Mouse (Mus musculus) midbrain, embryonic 15.5 days (tissue): ENCODE data around the gene Hspb9. TPM values are rescaled to one million over a fixed set of nuclear protein-coding genes. Genes with fewer than 3 reads are reported as not detected.

Experiments
- ATAC-seq: fragments of 200-750 bp; cut with Nextera tagmentation; replicated peaks from 2 replicates; pipeline ENCODE4 v1.8.0; 2017; ENCODE audit warnings: moderate TSS enrichment
- H3K27ac ChIP-seq: fragments of 300-500 bp; sonication (generic); 2 replicates; pipeline ENCODE4 v1.5.1; 2015; ENCODE audit warnings: mild to moderate bottlenecking, inconsistent platforms
- H3K27me3 ChIP-seq: fragments of 300-500 bp; sonication (generic); replicated peaks from 2 replicates; pipeline ENCODE4 v1.6.1; 2015; ENCODE audit warnings: inconsistent platforms
- H3K36me3 ChIP-seq: fragments of 300-500 bp; sonication (generic); replicated peaks from 2 replicates; pipeline ENCODE4 v1.6.1; 2015; ENCODE audit warnings: inconsistent platforms
- H3K4me1 ChIP-seq: fragments of 300-500 bp; sonication (generic); 2 replicates; pipeline ENCODE4 v1.6.1; 2015; ENCODE audit warnings: inconsistent platforms
- H3K4me2 ChIP-seq: fragments of 300-500 bp; sonication (generic); 2 replicates; pipeline ENCODE4 v1.6.1; 2015; ENCODE audit warnings: inconsistent platforms, mild to moderate bottlenecking, moderate library complexity
- H3K4me3 ChIP-seq: fragments of 300-500 bp; sonication (generic); 2 replicates; pipeline ENCODE4 v1.5.1; 2015; ENCODE audit warnings: mild to moderate bottlenecking, inconsistent platforms
- H3K9ac ChIP-seq: fragments of 300-500 bp; sonication (generic); 2 replicates; pipeline ENCODE4 v1.6.1; 2015; ENCODE audit warnings: mild to moderate bottlenecking, inconsistent platforms
- H3K9me3 ChIP-seq: fragments of 300-500 bp; sonication (generic); 2 replicates; pipeline ENCODE4 v1.6.1; 2016; ENCODE audit warnings: inconsistent platforms
- WGBS: fragments of 180-500 bp; shearing (Covaris S2); methylation state at CpG from one replicate; pipeline ENCODE4 v1.1.7; 2015; ENCODE audit warnings: mixed read lengths; 5-methylcytosine and 5-hydroxymethylcytosine counted together
- polyA plus RNA-seq: library from polyadenylated mRNA; unstranded; fragments of >200 nt; fragmentation: Nextera tagmentation; extraction: Ambion mirVana; gene quantifications from 2 replicates; pipeline ENCODE4 v1.2.1, GENCODE M21; 2015

The Hspb9 gene
- polyA plus RNA-seq, 1 experiment from 2014 or later: not detected

- WGBS: 73% methylated on average over 5 of the region's 5 CpGs
- Histone ChIP-seq H3K4me2 (no peak overlapping the region), H3K4me3 (no peak overlapping the region), H3K4me1 (peaks cover 14% of the 10 kb centered on the region; the same call in 1 of the 2 replicates), H3K9ac (no peak overlapping the region), H3K27me3 (no peaks in the 10 kb centered on the region), H3K36me3 (peaks cover 22% of the 10 kb centered on the region), H3K9me3 (no peaks in the 10 kb centered on the region), H3K27ac (0 out of 2 replicates have a peak overlapping the region, but pooled peaks have one; percentile 27)
- ATAC-seq: no peak
Observed at GRCm38 (mm10) chr11:100720345-100720744, 6.7 kb downstream of the Hspb9 start.

DNA sequence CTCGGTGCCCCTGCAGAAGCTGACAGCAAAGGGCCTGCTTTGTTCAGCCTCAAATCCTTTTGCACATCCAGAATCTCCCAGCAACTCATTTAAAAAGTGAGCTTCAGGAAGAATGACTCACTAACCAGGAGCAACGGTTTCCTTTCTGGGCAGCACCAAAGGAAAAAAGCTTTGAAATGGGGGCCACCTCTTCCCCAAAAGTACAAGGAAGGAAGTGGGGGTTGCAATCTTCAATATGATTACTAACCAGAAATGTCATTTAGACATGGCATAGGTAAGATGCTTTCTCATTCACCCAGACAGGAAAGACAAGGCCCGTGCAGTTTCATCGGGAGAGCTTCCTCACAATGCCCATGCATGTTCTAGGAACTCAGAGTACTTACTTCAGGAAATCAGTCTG lies 7.6 kb downstream of the Hspb9 start:
- no peak for ATAC-seq
- Histone ChIP-seq H3K4me2 (no peak overlapping the region), H3K4me1 (peaks cover 14% of the 10 kb centered on the region; the same call in 1 of the 2 replicates), H3K27me3 (no peaks in the 10 kb centered on the region), H3K4me3 (no peak overlapping the region), H3K27ac (peak overlapping the region; percentile 27; the same call in 1 of the 2 replicates), H3K9ac (no peak overlapping the region), H3K9me3 (no peaks in the 10 kb centered on the region), H3K36me3 (peaks cover 19% of the 10 kb centered on the region)
- WGBS: 51% methylated on average over 4 of the region's 4 CpGs

- Histone ChIP-seq H3K4me1 (peaks cover 14% of the 10 kb centered on the region; the same call in 1 of the 2 replicates), H3K4me2 (no peak overlapping the region), H3K36me3 (peaks cover 15% of the 10 kb centered on the region), H3K9me3 (no peaks in the 10 kb centered on the region), H3K4me3 (no peak overlapping the region), H3K27ac (peak overlapping the region; percentile 27; the same call in 1 of the 2 replicates), H3K9ac (0 out of 2 replicates have a peak overlapping the region, but pooled peaks have one; percentile 1), H3K27me3 (no peaks in the 10 kb centered on the region)
- WGBS: 70% methylated on average over 8 of the region's 8 CpGs
- no peak for ATAC-seq
Observed at GRCm38 (mm10) chr11:100721776-100722492, 8.3 kb downstream of the Hspb9 start.

GRCm38 (mm10) chr11:100722493-100723028 lies 8.9 kb downstream of the Hspb9 start:
- no peak overlapping the region for H3K4me2 ChIP-seq
- ATAC-seq: no peak
- H3K36me3 ChIP-seq: peaks cover 9% of the 10 kb centered on the region
- H3K27me3 ChIP-seq: no peaks in the 10 kb centered on the region
- H3K9me3 ChIP-seq: no peaks in the 10 kb centered on the region
- H3K27ac ChIP-seq: no peak overlapping the region
- no peak overlapping the region for H3K9ac ChIP-seq
- WGBS: 70% methylated on average over 2 of the region's 2 CpGs
- H3K4me1 ChIP-seq: peaks cover 14% of the 10 kb centered on the region; the same call in 1 of the 2 replicates
- H3K4me3 ChIP-seq: no peak overlapping the region

DNA sequence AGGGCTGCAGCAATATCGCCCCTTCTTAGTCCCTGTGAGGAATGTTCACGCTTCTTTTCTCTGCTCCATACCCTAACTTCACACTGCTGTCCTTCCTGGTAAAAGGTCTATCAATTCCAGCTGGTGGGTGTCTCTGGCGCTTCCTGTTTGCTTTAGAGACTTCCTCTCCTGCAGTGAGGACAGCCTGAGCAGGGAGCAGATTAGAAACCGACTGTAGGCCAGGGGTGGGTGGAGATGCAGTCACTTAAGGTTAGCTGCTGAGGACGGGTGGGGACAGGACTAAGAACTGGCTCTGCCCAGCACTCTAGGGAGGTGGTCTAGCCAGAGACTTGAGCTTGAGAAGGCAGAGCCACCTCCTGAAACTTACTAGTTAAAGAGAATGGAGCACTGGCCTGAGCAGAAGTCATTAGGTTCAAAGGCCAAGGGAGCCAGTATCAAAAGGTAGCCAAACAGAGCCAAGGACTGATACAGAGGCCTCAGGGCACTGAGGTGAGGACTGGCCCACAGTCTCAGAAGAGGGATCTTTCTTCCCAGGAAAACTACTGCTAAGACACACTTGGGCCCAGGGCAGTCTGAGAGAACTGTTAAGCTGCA lies 11.4 kb downstream of the Hspb9 start:
- Histone ChIP-seq H3K4me1 (peaks cover 14% of the 10 kb centered on the region; the same call in 1 of the 2 replicates), H3K4me2 (no peak overlapping the region), H3K4me3 (no peak overlapping the region), H3K27me3 (no peaks in the 10 kb centered on the region), H3K9ac (no peak overlapping the region), H3K9me3 (no peaks in the 10 kb centered on the region), H3K27ac (no peak overlapping the region), H3K36me3 (0 out of 2 replicates have a peak, but pooled peaks cover 6% of the 10 kb centered on the region)
- no peak for ATAC-seq
- WGBS: 66% methylated on average over 5 of the region's 5 CpGs

DNA sequence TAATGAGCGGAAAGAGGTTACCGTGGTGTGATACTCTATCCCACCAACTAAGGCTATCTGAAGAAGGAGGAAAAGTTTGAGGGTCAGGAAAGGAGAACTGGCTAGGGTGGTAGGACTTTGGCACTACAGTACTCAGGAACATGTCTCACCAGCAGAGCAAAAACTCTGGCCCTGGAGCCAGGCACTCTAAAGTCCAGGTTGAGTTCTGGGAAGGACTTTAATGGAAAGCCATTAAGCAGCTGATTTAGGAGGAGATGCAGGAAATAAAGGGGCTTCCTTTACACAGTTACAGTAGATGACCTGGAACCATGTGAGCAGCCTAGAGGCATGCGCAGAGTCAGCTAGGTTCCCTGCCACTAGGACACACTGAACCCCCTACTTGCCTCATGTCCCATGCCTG lies 13.6 kb downstream of the Hspb9 start:
- Histone ChIP-seq H3K4me3 (no peak overlapping the region), H3K27me3 (no peaks in the 10 kb centered on the region), H3K9ac (no peak overlapping the region), H3K27ac (no peak overlapping the region), H3K9me3 (no peaks in the 10 kb centered on the region), H3K4me2 (no peak overlapping the region), H3K36me3 (0 out of 2 replicates have a peak, but pooled peaks cover 6% of the 10 kb centered on the region), H3K4me1 (peaks cover 5% of the 10 kb centered on the region; the same call in 1 of the 2 replicates)
- ATAC-seq: no peak
- 97% methylated on average over 3 of the region's 3 CpGs for WGBS

- Histone ChIP-seq H3K4me1 (no peaks in the 10 kb centered on the region), H3K36me3 (0 out of 2 replicates have a peak, but pooled peaks cover 6% of the 10 kb centered on the region), H3K9me3 (no peaks in the 10 kb centered on the region), H3K4me3 (no peak overlapping the region), H3K27ac (no peak overlapping the region), H3K27me3 (no peaks in the 10 kb centered on the region), H3K9ac (no peak overlapping the region), H3K4me2 (no peak overlapping the region)
- 83% methylated on average over 6 of the region's 6 CpGs for WGBS
- ATAC-seq: no peak
Observed at GRCm38 (mm10) chr11:100728601-100729000, 15.0 kb downstream of the Hspb9 start.

DNA sequence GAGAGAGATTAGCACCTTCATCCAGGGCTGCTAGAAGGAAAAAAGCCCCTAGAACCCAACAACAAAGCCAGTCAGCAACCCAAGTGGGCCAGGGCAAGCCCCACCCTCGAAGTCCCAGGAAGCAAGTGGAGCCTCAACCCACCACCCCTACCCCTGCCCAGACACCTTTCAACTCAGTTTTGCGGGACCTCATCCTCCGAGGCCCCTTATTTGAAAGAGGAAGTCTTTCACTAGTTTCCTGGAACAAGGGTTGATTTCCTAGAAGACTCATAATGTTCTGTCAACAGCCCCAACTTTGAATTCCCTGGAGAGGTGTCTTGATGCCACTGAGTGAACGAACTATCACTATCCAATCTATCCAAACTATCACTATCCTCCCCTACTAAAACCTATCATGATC lies 16.3 kb downstream of the Hspb9 start:
- H3K4me1 ChIP-seq: no peaks in the 10 kb centered on the region
- 96% methylated on average over 4 of the region's 4 CpGs for WGBS
- no peak overlapping the region for H3K4me3 ChIP-seq
- no peak overlapping the region for H3K4me2 ChIP-seq
- H3K9ac ChIP-seq: no peak overlapping the region
- H3K27me3 ChIP-seq: no peaks in the 10 kb centered on the region
- H3K9me3 ChIP-seq: no peaks in the 10 kb centered on the region
- H3K27ac ChIP-seq: no peak overlapping the region
- H3K36me3 ChIP-seq: 0 out of 2 replicates have a peak, but pooled peaks cover 6% of the 10 kb centered on the region
- no peak for ATAC-seq

DNA sequence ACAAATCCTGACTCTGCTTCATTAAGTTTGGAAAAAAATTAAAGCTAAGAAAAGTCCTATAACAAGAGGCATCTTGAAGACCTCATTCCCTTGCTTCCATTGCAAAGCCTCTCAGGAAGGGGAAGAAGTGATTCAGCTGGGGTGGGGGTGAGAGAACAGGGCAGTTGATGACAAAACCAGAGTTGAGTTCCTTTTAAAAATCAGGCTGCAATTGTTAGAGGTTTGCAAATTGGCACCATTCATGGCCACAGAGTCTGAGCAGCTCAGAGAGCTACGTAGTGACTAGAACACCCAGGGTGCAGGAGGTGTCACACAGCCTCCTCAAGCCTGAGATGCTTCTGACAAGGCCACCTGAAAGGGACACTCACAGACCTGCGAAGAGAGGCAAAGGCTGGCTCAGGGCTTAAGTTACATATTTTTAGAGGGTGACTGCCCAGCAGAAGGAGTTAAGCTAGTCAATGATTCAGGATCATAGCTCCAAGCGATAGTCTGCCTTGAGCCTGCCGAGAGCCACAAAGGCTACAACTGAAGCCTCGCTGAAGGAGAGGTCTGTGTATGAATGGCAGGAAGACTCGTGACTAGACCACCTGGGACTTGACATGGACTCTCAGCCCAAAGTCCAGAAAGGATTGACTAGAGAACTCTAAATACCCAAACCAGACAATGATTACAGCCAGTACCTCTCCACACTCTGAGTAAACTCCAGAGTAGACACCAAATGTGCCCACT lies 17.0 kb downstream of the Hspb9 start:
- Histone ChIP-seq H3K9ac (no peak overlapping the region), H3K36me3 (0 out of 2 replicates have a peak, but pooled peaks cover 6% of the 10 kb centered on the region), H3K27ac (no peak overlapping the region), H3K27me3 (no peaks in the 10 kb centered on the region), H3K4me3 (no peak overlapping the region), H3K4me2 (no peak overlapping the region), H3K4me1 (peaks cover under 1% of the 10 kb centered on the region; the same call in 1 of the 2 replicates), H3K9me3 (no peaks in the 10 kb centered on the region)
- 90% methylated on average over 6 of the region's 6 CpGs for WGBS
- ATAC-seq: no peak

GRCm38 (mm10) chr11:100735134-100735865 lies 21.6 kb downstream of the Hspb9 start:
- no peak overlapping the region for H3K9ac ChIP-seq
- WGBS: 92% methylated on average over 9 of the region's 9 CpGs
- no peak for ATAC-seq

DNA sequence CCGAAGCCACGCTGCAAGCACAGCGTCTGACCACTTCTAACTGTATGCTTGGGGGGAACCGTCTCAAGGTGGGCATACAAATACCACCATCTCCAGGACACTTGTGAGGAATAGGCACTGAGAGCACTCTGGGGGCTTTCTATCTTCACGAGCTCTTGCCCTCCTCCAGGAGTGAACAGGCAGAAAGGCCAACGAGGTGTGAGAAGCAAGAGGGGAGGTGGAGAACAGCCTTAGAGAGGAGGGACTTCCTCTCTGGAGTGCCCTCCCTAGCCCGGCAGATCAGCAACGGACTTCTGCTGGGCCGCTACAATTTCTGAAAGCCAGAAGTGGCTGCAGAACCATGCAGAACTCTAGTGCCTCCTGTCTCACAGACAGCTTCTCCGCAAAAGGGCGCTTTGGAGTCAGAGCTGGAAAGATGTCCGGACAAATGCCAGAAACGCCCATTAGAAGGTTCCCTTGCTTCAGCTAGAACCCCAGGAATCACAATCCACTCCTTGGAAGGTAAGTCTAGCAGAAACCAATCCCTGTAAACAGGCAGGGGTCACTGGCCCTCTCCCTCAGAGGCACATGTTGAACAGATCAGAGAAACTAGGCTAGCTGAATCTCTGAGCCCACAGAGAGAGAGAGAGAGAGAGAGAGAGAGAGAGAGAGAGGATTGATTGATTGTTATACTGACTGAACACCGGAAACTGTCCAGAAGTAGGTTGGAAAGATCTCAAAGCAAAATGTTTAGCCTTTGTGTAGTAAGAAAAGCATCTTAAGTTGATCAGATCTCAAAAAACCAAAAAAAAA lies 22.5 kb downstream of the Hspb9 start:
- Histone ChIP-seq H3K27ac (no peak overlapping the region), H3K9me3 (no peaks in the 10 kb centered on the region), H3K4me1 (peaks cover 25% of the 10 kb centered on the region), H3K9ac (0 out of 2 replicates have a peak overlapping the region, but pooled peaks have one; percentile 4), H3K27me3 (no peaks in the 10 kb centered on the region), H3K4me2 (peak overlapping the region; percentile 92; the same call in 1 of the 2 replicates), H3K36me3 (peaks cover 3% of the 10 kb centered on the region; the same call in 1 of the 2 replicates), H3K4me3 (no peak overlapping the region)
- WGBS: 83% methylated on average over 14 of the region's 14 CpGs
- no peak for ATAC-seq

More at GRCm38 (mm10) chr11:100735134-100735865, 21.6 kb downstream of the Hspb9 start:
- H3K4me2 ChIP-seq: no peak overlapping the region; the same call in 1 of the 2 replicates
- H3K9me3 ChIP-seq: no peaks in the 10 kb centered on the region
- no peaks in the 10 kb centered on the region for H3K27me3 ChIP-seq
- H3K4me3 ChIP-seq: no peak overlapping the region
- no peaks in the 10 kb centered on the region for H3K36me3 ChIP-seq
- no peak overlapping the region for H3K27ac ChIP-seq
- H3K4me1 ChIP-seq: peaks cover 25% of the 10 kb centered on the region
